Mouse (Mus musculus): Measurements from ENCODE around the gene Sar1a. TPM values are rescaled to one million over a fixed set of nuclear protein-coding genes. Genes with fewer than 3 reads are reported as not detected.

Gene Sar1a
- total RNA-seq, 2 experiments from 2014 or later = 117 to 124 TPM

- Histone ChIP-seq H3K27ac (no peak overlapping the region), H3K4me3 (no peak overlapping the region)
- peak; percentile 64 for TF ChIP-seq CTCF (conservative IDR thresholded peaks at IDR 0.05)
- DNase-seq (ENCODE audit: low spot score in 2 of 2) = no peak
Measured at GRCm38 (mm10) chr10:61656928-61657882, 22.9 kb upstream of the Sar1a start.

GRCm38 (mm10) chr10:61657985-61658384 lies 22.1 kb upstream of the Sar1a start:
- no peak overlapping the region for H3K27ac ChIP-seq
- H3K4me3 ChIP-seq = no peak overlapping the region
- TF ChIP-seq CTCF (conservative IDR thresholded peaks at IDR 0.05) = peak; percentile 87
- DNase-seq (ENCODE audit: low spot score in 2 of 2) = peak in 1 of 2 experiments; percentile 45

DNA sequence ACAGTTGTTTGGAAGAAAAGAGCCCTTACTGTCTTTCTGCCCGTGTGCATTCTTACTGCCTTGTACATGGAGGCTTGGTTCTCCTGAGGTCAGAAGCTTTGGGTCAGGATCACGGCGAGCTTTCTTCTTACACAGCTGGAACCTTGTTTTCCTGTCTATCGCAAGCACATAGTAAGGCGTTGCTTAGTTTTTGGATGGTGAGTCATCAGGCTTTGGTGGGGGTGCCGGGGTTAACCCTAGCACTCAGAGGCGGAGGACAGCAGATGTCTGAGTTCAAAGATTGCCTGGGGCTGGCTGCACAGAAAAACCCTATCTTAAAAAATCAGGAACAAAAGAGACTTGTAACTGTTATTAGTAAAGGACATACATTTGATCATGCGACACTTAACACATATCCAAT lies 18.2 kb upstream of the Sar1a start:
- Histone ChIP-seq H3K27ac (no peak overlapping the region), H3K4me3 (no peak overlapping the region)
- no peak for DNase-seq (ENCODE audit: low spot score in 2 of 2)
- no peak for TF ChIP-seq CTCF (conservative IDR thresholded peaks at IDR 0.05)

GRCm38 (mm10) chr10:61662391-61662988 lies 17.6 kb upstream of the Sar1a start:
- DNase-seq (ENCODE audit: low spot score in 2 of 2) = no peak
- TF ChIP-seq CTCF (conservative IDR thresholded peaks at IDR 0.05) = no peak
- H3K27ac ChIP-seq = no peak overlapping the region
- H3K4me3 ChIP-seq = no peak overlapping the region

- no peak for TF ChIP-seq CTCF (conservative IDR thresholded peaks at IDR 0.05)
- no peak for DNase-seq (ENCODE audit: low spot score in 2 of 2)
- Histone ChIP-seq H3K27ac (no peak overlapping the region), H3K4me3 (no peak overlapping the region)
Measured at GRCm38 (mm10) chr10:61665111-61665510, 15.0 kb upstream of the Sar1a start.

- Histone ChIP-seq H3K4me3 (no peak overlapping the region), H3K27ac (no peak overlapping the region)
- no peak for DNase-seq (ENCODE audit: low spot score in 2 of 2)
- no peak for TF ChIP-seq CTCF (conservative IDR thresholded peaks at IDR 0.05)
Measured at GRCm38 (mm10) chr10:61665651-61666050, 14.4 kb upstream of the Sar1a start.

GRCm38 (mm10) chr10:61669289-61669688 lies 10.8 kb upstream of the Sar1a start:
- DNase-seq (ENCODE audit: low spot score in 2 of 2) = no peak
- H3K27ac ChIP-seq = no peak overlapping the region
- TF ChIP-seq CTCF (conservative IDR thresholded peaks at IDR 0.05) = no peak
- H3K4me3 ChIP-seq = no peak overlapping the region

DNA sequence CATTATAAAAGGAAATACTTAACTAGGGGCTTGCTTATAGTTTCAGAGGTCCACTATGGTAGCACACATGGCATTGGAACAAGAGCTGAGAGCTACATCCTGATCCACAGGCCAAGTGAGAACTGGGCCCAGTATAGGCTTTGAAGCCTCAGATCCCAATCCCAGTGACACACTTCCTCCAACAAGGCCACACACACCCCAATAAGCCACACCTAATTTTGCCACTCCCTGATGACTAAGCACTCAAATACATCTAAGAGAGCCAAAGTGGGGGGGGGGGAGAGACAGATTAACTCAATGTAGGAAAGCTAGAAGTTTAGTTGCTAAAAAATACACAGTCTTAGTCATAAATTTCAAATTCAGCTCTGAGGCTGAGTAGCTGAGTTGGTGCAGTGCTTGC lies 10.2 kb upstream of the Sar1a start:
- Histone ChIP-seq H3K4me3 (no peak overlapping the region), H3K27ac (no peak overlapping the region)
- TF ChIP-seq CTCF (conservative IDR thresholded peaks at IDR 0.05) = no peak
- DNase-seq (ENCODE audit: low spot score in 2 of 2) = no peak

GRCm38 (mm10) chr10:61670758-61671157 lies 9.3 kb upstream of the Sar1a start:
- no peak for DNase-seq (ENCODE audit: low spot score in 2 of 2)
- no peak overlapping the region for H3K27ac ChIP-seq
- peak; percentile 61 for TF ChIP-seq CTCF (conservative IDR thresholded peaks at IDR 0.05)
- no peak overlapping the region for H3K4me3 ChIP-seq

DNA sequence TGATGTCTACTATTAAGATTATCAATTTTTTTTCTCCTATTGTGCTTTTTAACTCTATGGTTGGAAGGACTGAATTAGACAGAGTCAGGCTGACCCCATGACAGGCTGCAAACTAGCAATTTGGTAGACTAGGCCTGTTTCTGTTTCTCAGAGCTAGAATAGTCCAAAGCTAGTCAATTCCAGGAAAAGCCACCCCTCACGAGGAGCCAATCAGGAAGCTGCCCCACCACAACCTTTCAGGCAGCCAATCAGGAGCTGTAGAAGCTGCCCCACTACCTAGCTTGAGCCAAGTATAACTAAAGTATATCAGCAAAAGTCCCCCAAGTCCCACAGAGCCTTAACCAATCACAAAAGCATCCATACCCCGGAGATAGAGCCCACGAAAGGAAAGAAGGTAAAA lies 4.2 kb upstream of the Sar1a start:
- no peak for TF ChIP-seq CTCF (conservative IDR thresholded peaks at IDR 0.05)
- no peak for DNase-seq (ENCODE audit: low spot score in 2 of 2)
- Histone ChIP-seq H3K27ac (no peak overlapping the region), H3K4me3 (no peak overlapping the region)

GRCm38 (mm10) chr10:61679545-61679944 lies 554 bp upstream of the Sar1a start:
- no peak for TF ChIP-seq CTCF (conservative IDR thresholded peaks at IDR 0.05)
- Histone ChIP-seq H3K4me3 (peak overlapping the region; percentile 93), H3K27ac (peak overlapping the region; percentile 95)
- no peak for DNase-seq (ENCODE audit: low spot score in 2 of 2)

DNA sequence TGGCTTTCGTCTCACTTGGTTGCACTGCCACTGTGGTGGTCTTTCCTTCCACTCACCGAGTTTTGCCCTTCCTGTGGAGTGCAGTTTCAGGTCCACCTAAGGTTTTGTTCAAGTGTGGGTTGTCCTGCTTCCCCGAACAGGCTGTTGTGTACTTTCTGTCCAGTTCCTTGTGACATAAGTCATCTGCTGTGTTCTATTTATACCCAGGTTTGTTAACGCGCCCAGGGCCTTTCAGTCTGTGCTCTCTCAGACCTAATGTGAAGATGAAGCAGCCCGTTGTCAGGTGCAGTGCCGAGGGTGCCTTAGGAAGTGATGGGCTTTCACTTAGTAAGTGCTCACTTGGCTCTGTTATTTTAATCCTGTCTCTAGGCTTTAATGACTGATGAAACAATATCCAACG lies 9.3 kb downstream of the Sar1a start:
- Histone ChIP-seq H3K4me3 (no peak overlapping the region), H3K27ac (no peak overlapping the region)
- no peak for DNase-seq (ENCODE audit: low spot score in 2 of 2)
- TF ChIP-seq CTCF (conservative IDR thresholded peaks at IDR 0.05) = no peak

GRCm38 (mm10) chr10:61693563-61693962 lies 13.5 kb downstream of the Sar1a start:
- TF ChIP-seq CTCF (conservative IDR thresholded peaks at IDR 0.05) = no peak
- H3K27ac ChIP-seq = no peak overlapping the region
- no peak for DNase-seq (ENCODE audit: low spot score in 2 of 2)
- H3K4me3 ChIP-seq = no peak overlapping the region

Data from layer of hippocampus, adult 2 months (tissue).